Mouse (Mus musculus): ENCODE measurements around the gene Coro1b. TPM values are rescaled to one million over a fixed set of nuclear protein-coding genes. Genes with fewer than 3 reads are reported as not detected.

Coro1b gene
- polyA plus RNA-seq, 1 experiment from 2014 or later: 237 TPM

DNA sequence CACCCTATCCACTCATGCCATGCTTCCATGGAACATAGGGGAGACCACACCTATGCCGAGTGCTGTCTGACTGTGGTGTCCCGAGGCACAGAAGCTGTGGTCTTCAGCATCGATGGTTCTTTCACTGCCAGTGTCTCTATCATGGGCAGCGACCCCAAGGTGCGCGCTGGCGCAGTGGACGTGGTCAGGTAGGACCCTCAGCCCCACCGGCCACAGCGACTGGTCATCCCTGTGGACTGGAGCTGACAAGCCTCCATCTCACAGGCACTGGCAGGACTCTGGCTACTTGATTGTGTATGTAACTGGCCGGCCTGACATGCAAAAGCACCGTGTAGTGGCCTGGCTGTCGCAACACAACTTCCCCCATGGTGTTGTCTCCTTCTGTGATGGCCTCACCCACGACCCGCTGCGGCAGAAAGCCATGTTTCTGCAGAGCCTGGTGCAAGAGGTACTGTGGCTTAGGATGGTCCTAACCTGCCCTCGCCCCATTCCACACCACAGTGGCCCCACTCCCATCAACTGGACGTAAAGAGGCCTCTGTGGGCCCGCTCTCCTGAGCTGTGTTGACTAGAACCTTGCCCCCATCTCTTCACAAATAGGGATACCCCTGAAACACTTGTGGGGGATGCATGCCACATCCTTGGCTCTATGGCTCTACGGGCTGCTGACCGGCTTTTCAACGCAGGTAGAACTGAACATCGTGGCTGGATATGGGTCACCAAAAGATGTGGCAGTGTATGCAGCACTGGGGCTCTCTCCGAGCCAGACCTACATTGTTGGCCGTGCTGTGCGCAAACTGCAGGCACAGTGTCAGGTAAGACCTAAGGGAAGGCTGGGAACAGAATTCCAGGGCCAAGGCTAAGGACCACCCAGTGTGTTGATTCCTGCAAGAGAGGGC, 36.1 kb upstream of the Coro1b start:
- H3K27ac ChIP-seq (ENCODE audit: low read depth, low read length): peak overlapping the region; percentile 97
- TF ChIP-seq CTCF (IDR thresholded peaks at IDR 0.05; ENCODE audit: low read depth): no peak
- no peak for ATAC-seq

DNA sequence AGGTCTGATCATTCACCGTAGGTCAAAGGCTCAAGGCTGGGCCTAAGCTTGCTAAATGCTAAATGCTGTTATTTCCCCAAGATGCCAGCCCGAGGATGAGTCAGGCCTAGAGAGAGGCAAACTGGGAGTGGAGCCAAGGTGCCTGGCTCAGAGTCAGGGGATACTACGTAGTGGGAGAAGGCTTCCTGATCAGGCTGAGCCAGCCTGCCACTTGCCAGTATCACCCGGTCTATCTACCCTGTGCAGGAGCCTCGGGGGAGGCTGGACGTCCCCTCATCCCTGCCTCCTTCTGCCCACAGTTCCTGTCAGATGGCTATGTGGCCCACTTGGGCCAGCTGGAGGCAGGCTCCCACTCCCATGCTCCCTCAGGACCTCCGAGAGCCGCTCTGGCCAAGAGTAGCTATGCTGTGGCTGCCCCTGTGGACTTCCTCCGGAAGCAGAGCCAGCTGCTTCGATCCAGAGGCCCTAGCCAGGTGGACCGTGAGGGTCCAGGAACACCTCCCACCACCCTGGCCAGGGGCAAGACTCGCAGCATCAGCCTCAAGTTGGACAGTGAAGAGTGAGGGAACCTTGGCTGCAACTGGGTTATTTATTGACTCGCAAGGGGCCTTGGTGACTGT, 35.1 kb upstream of the Coro1b start:
- no peaks in the 10 kb centered on the region for H3K9me3 ChIP-seq (ENCODE audit: control insufficient read depth)
- H3K4me2 ChIP-seq (replicated peaks; ENCODE audit: low read depth): peak overlapping the region; percentile 46
- 30% methylated on average over 13 of the region's 13 CpGs for WGBS
- no peak overlapping the region for H3K4me3 ChIP-seq (ENCODE audit: low read depth, low read length)
- H3K36me3 ChIP-seq (ENCODE audit: control insufficient read depth, insufficient read depth): peaks cover 68% of the 10 kb centered on the region
- peak; percentile 71 for ATAC-seq
- H3K27ac ChIP-seq (ENCODE audit: low read depth, low read length): peak overlapping the region; percentile 97
- H3K27me3 ChIP-seq (replicated peaks; ENCODE audit: control insufficient read depth, insufficient read depth, low read length): no peaks in the 10 kb centered on the region
- peaks cover 5% of the 10 kb centered on the region for H3K4me1 ChIP-seq (replicated peaks; ENCODE audit: control insufficient read depth, insufficient read depth, low read length)
- no peak for TF ChIP-seq CTCF (IDR thresholded peaks at IDR 0.05; ENCODE audit: low read depth)
- H3K9ac ChIP-seq (ENCODE audit: low read depth, low read length): peak overlapping the region; percentile 35

More for the DNA sequence above, 36.1 kb upstream of the Coro1b start:
- Histone ChIP-seq H3K4me3 (ENCODE audit: low read depth, low read length) (no peak overlapping the region), H3K27me3 (replicated peaks; ENCODE audit: control insufficient read depth, insufficient read depth, low read length) (no peaks in the 10 kb centered on the region), H3K9ac (ENCODE audit: low read depth, low read length) (no peak overlapping the region), H3K9me3 (ENCODE audit: control insufficient read depth) (no peaks in the 10 kb centered on the region), H3K4me1 (replicated peaks; ENCODE audit: control insufficient read depth, insufficient read depth, low read length) (peaks cover 5% of the 10 kb centered on the region), H3K4me2 (replicated peaks; ENCODE audit: low read depth) (no peak overlapping the region), H3K36me3 (ENCODE audit: control insufficient read depth, insufficient read depth) (peaks cover 59% of the 10 kb centered on the region)
- 95% methylated on average over 26 of the region's 26 CpGs for WGBS

DNA sequence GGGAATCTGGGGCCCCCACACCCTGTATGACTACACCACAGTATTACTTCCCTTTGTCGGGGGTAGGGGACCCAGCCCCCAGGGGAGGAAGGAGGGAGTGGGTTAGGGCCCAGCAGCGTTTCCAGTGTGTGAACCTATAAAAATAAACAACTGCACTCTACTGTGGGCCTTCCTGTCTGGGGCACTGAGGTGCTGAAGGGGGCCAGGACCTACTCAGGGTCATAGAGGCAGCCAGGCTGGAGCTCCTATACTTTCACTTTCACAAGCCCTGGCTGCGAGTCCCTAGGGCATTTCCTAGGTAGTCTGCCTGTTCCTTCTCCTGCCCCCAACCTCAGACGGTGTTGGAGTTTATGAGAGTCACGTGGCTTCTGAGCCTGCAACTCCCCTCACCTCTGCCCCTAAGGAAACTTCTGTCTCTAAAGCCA, 34.6 kb upstream of the Coro1b start:
- peak; percentile 85 for ATAC-seq
- Histone ChIP-seq H3K9me3 (ENCODE audit: control insufficient read depth) (no peaks in the 10 kb centered on the region), H3K27ac (ENCODE audit: low read depth, low read length) (peak overlapping the region; percentile 97), H3K4me2 (replicated peaks; ENCODE audit: low read depth) (peak overlapping the region; percentile 46), H3K4me3 (ENCODE audit: low read depth, low read length) (no peak overlapping the region), H3K9ac (ENCODE audit: low read depth, low read length) (peak overlapping the region; percentile 35), H3K27me3 (replicated peaks; ENCODE audit: control insufficient read depth, insufficient read depth, low read length) (no peaks in the 10 kb centered on the region), H3K36me3 (ENCODE audit: control insufficient read depth, insufficient read depth) (peaks cover 71% of the 10 kb centered on the region), H3K4me1 (replicated peaks; ENCODE audit: control insufficient read depth, insufficient read depth, low read length) (peaks cover 5% of the 10 kb centered on the region)
- TF ChIP-seq CTCF (IDR thresholded peaks at IDR 0.05; ENCODE audit: low read depth): no peak
- 14% methylated on average over 5 of the region's 5 CpGs for WGBS

DNA sequence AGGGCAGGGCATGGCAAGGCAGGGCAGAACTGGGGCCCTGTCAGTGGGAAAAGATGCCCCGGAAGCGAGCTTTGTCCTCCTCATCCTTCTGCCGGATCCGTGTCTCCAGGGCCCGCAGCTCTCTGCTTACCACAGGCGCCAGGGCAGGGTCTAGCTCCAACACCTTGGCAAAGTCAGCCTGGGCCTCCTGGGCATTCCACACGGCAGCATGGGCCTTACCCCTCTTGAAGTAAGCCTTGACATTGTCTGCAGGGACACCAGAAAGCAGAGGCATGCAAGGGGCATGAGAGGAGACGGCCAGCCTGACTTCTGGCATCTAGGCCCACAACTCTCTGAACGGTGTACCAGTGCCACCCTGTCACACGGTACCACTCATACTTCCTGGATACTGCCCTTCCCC, 33.9 kb upstream of the Coro1b start:
- WGBS: 59% methylated on average over 10 of the region's 10 CpGs

DNA sequence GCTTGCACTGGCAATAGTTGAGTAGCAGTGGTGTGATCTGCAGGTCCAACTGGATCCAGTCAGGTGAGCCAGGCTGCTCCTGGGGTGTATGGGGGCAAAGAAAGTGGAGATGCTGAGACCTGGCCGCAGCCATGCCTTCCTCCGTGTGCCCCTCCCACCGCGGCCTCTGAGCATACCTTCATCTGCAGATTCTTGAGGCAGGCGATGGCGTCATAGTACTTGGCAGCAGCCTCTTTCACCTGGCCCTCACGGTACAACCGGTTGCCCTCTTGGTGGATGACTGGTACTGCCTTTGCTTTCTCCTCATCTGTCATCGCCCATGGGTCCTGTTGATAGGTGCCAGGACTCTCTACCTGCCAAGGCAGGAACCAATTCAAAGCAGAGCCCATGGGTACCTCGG, 33.3 kb upstream of the Coro1b start:
- peaks cover 5% of the 10 kb centered on the region for H3K4me1 ChIP-seq (replicated peaks; ENCODE audit: control insufficient read depth, insufficient read depth, low read length)
- H3K27ac ChIP-seq (ENCODE audit: low read depth, low read length): 0 out of 2 replicates have a peak overlapping the region, but pooled peaks have one; percentile 97
- H3K9me3 ChIP-seq (ENCODE audit: control insufficient read depth): no peaks in the 10 kb centered on the region
- H3K36me3 ChIP-seq (ENCODE audit: control insufficient read depth, insufficient read depth): peaks cover 73% of the 10 kb centered on the region
- no peak for TF ChIP-seq CTCF (IDR thresholded peaks at IDR 0.05; ENCODE audit: low read depth)
- peak overlapping the region; percentile 11; the same call in 1 of the 2 replicates for H3K9ac ChIP-seq (ENCODE audit: low read depth, low read length)
- WGBS: 96% methylated on average over 10 of the region's 10 CpGs
- no peaks in the 10 kb centered on the region for H3K27me3 ChIP-seq (replicated peaks; ENCODE audit: control insufficient read depth, insufficient read depth, low read length)
- no peak overlapping the region for H3K4me3 ChIP-seq (ENCODE audit: low read depth, low read length)
- no peak overlapping the region for H3K4me2 ChIP-seq (replicated peaks; ENCODE audit: low read depth)
- ATAC-seq: no peak

More for the DNA sequence above, 33.9 kb upstream of the Coro1b start:
- no peak for TF ChIP-seq CTCF (IDR thresholded peaks at IDR 0.05; ENCODE audit: low read depth)
- H3K9ac ChIP-seq (ENCODE audit: low read depth, low read length): 0 out of 2 replicates have a peak overlapping the region, but pooled peaks have one; percentile 11
- no peak overlapping the region for H3K4me2 ChIP-seq (replicated peaks; ENCODE audit: low read depth)
- peak overlapping the region; percentile 97 for H3K27ac ChIP-seq (ENCODE audit: low read depth, low read length)
- H3K9me3 ChIP-seq (ENCODE audit: control insufficient read depth): no peaks in the 10 kb centered on the region
- no peak; the same call in 1 of the 2 replicates for ATAC-seq
- no peak overlapping the region for H3K4me3 ChIP-seq (ENCODE audit: low read depth, low read length)
- peaks cover 5% of the 10 kb centered on the region for H3K4me1 ChIP-seq (replicated peaks; ENCODE audit: control insufficient read depth, insufficient read depth, low read length)
- no peaks in the 10 kb centered on the region for H3K27me3 ChIP-seq (replicated peaks; ENCODE audit: control insufficient read depth, insufficient read depth, low read length)
- H3K36me3 ChIP-seq (ENCODE audit: control insufficient read depth, insufficient read depth): peaks cover 73% of the 10 kb centered on the region

DNA sequence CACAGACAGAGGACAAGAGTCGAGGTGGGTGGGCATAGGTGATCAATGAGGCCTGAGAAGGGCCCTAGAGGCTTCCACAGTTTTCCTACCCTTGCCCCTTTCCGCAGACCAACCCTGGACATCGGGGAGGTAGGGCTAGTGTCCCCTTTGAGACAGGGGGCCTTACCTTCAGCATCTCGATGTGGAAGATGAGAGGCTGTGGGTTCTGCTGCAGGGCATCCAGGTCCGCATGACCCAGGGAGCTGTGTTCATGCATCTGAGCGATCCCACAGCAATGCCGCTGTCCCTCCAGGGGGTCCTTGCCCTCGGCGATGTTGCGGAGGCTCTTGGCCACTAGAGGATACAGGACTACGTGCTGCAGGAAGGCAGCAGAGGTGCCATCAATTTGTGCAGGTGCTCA, 32.6 kb upstream of the Coro1b start:
- no peak overlapping the region for H3K4me3 ChIP-seq (ENCODE audit: low read depth, low read length)
- H3K4me1 ChIP-seq (replicated peaks; ENCODE audit: control insufficient read depth, insufficient read depth, low read length): peaks cover 8% of the 10 kb centered on the region
- no peak overlapping the region for H3K4me2 ChIP-seq (replicated peaks; ENCODE audit: low read depth)
- no peak for ATAC-seq
- H3K27me3 ChIP-seq (replicated peaks; ENCODE audit: control insufficient read depth, insufficient read depth, low read length): no peaks in the 10 kb centered on the region
- TF ChIP-seq CTCF (IDR thresholded peaks at IDR 0.05; ENCODE audit: low read depth): no peak
- H3K36me3 ChIP-seq (ENCODE audit: control insufficient read depth, insufficient read depth): peaks cover 72% of the 10 kb centered on the region
- 90% methylated on average over 11 of the region's 11 CpGs for WGBS
- 0 out of 2 replicates have a peak overlapping the region, but pooled peaks have one; percentile 97 for H3K27ac ChIP-seq (ENCODE audit: low read depth, low read length)
- H3K9me3 ChIP-seq (ENCODE audit: control insufficient read depth): no peaks in the 10 kb centered on the region
- H3K9ac ChIP-seq (ENCODE audit: low read depth, low read length): no peak overlapping the region

Data from intestine, postnatal 0 days (tissue).